Mouse (Mus musculus) G1E (cell line): Measurements from ENCODE around the gene Sema3a. TPM values are rescaled to one million over a fixed set of nuclear protein-coding genes. Genes with fewer than 3 reads are reported as not detected.

Source experiments
- ATAC-seq: 2 replicates; pipeline ENCODE4 v1.8.0; 2016; ENCODE audit warnings: mild to moderate bottlenecking; ENCODE audit not compliant: insufficient number of reproducible peaks, poor library complexity, low FRiP score, severe bottlenecking; ENCODE audit errors: extremely low read depth
- DNase-seq: peaks from one replicate; pipeline ENCODE4 v3.0.0; 2012; ENCODE audit warnings: low spot score
- H3K27me3 ChIP-seq: 2 replicates; pipeline ENCODE4 v1.6.1; 2012; ENCODE audit warnings: mild to moderate bottlenecking, low read length, inconsistent platforms; ENCODE audit not compliant: insufficient read depth
- H3K36me3 ChIP-seq: replicated peaks from 2 replicates; pipeline ENCODE3; 2012; ENCODE audit warnings: mild to moderate bottlenecking, inconsistent platforms
- H3K4me1 ChIP-seq: 2 replicates; pipeline ENCODE4 v1.6.1; 2012; ENCODE audit warnings: low read depth, low read length, inconsistent platforms, mixed read lengths; ENCODE audit not compliant: insufficient read depth
- H3K4me3 ChIP-seq: 2 replicates; pipeline ENCODE4 v1.5.1; 2012; ENCODE audit warnings: low read depth, mild to moderate bottlenecking, inconsistent platforms, low read length, moderate library complexity, mixed read lengths
- H3K9me3 ChIP-seq: replicated peaks from 2 replicates; pipeline ENCODE4 v1.6.1; 2012; ENCODE audit warnings: inconsistent platforms
- CTCF ChIP-seq: IDR thresholded peaks from 2 replicates; pipeline ENCODE4 v1.5.1; 2012; ENCODE audit warnings: low read depth, low read length, inconsistent platforms, mixed read lengths
- GATA1 ChIP-seq: IDR thresholded peaks from 2 replicates; pipeline ENCODE4 v1.6.1; 2012; ENCODE audit warnings: borderline replicate concordance, low read length, inconsistent platforms, mixed read lengths
- GATA2 ChIP-seq: IDR thresholded peaks from 2 replicates; pipeline ENCODE4 v1.6.1; 2012; ENCODE audit warnings: low read depth, low read length, inconsistent platforms, borderline replicate concordance
- POLR2AphosphoS5 ChIP-seq: IDR thresholded peaks from 2 replicates; pipeline ENCODE4 v1.6.1; 2012; ENCODE audit warnings: low read depth, low read length, inconsistent platforms; ENCODE audit not compliant: insufficient replicate concordance
- TAL1 ChIP-seq: conservative IDR thresholded peaks from 2 replicates; pipeline ENCODE4 v1.6.1; 2012; ENCODE audit warnings: low read depth, low read length, inconsistent platforms, mixed read lengths
- polyA plus RNA-seq: library from polyadenylated mRNA; stranded (reverse); fragments of >175 nt; gene quantifications from 2 replicates; pipeline ENCODE4 v1.2.3, GENCODE M21; 2012
- total RNA-seq, 2 experiments: library from RNA; stranded (forward) in 1 of 2; stranded (reverse) in 1 of 2; fragments of 200-1000 nt in 1 of 2; fragments of >200 nt in 1 of 2; fragmentation: Nextera tagmentation in 1 of 2; gene quantifications; 2 replicates each; pipeline ENCODE4 v1.2.3; 2014 to 2017

Sema3a gene
- total and polyA plus RNA-seq, 3 experiments, result 0.38 TPM; not detected in 2

- no peaks in the 10 kb centered on the region for H3K9me3 ChIP-seq
- no peaks in the 10 kb centered on the region for H3K27me3 ChIP-seq
These were observed 72.7 kb downstream of the Sema3a start for GRCm38 (mm10) chr5:13197886-13198285.

GRCm38 (mm10) chr5:13199709-13200108, 74.5 kb downstream of the Sema3a start:
- no peaks in the 10 kb centered on the region for H3K36me3 ChIP-seq
- no peak for ATAC-seq
- no peak for DNase-seq
- TF ChIP-seq POLR2AphosphoS5 (no peak), CTCF (no peak)
- no peak overlapping the region for H3K4me3 ChIP-seq
- H3K9me3 ChIP-seq, result no peaks in the 10 kb centered on the region
- no peaks in the 10 kb centered on the region for H3K4me1 ChIP-seq
- no peaks in the 10 kb centered on the region for H3K27me3 ChIP-seq

More at GRCm38 (mm10) chr5:13197886-13198285, 72.7 kb downstream of the Sema3a start:
- DNase-seq, result no peak
- no peak for ATAC-seq
- Histone ChIP-seq H3K4me1 (no peaks in the 10 kb centered on the region), H3K36me3 (no peaks in the 10 kb centered on the region), H3K4me3 (no peak overlapping the region)
- no peak for TF ChIP-seq GATA2
- no peak for TF ChIP-seq GATA1
- TF ChIP-seq TAL1, result no peak
- no peak for TF ChIP-seq POLR2AphosphoS5
- TF ChIP-seq CTCF, result no peak

GRCm38 (mm10) chr5:13255353-13255752, 130.1 kb downstream of the Sema3a start:
- Histone ChIP-seq H3K4me3 (no peak overlapping the region), H3K4me1 (no peaks in the 10 kb centered on the region), H3K9me3 (no peaks in the 10 kb centered on the region), H3K27me3 (no peaks in the 10 kb centered on the region), H3K36me3 (no peaks in the 10 kb centered on the region)
- DNase-seq (no peak), ATAC-seq (no peak)
- TF ChIP-seq GATA2 (no peak), GATA1 (no peak)

GRCm38 (mm10) chr5:13256321-13256720, 131.1 kb downstream of the Sema3a start:
- no peak for TF ChIP-seq GATA1
- TF ChIP-seq POLR2AphosphoS5, result no peak
- TF ChIP-seq GATA2, result no peak
- no peak for TF ChIP-seq TAL1
- TF ChIP-seq CTCF, result no peak
- ATAC-seq, result no peak
- Histone ChIP-seq H3K36me3 (no peaks in the 10 kb centered on the region), H3K4me3 (no peak overlapping the region), H3K9me3 (no peaks in the 10 kb centered on the region), H3K4me1 (no peaks in the 10 kb centered on the region), H3K27me3 (no peaks in the 10 kb centered on the region)
- no peak for DNase-seq

GRCm38 (mm10) chr5:13263087-13263486, 137.9 kb downstream of the Sema3a start:
- DNase-seq (no peak), ATAC-seq (no peak)
- no peak overlapping the region for H3K4me3 ChIP-seq

GRCm38 (mm10) chr5:13263539-13263938, 138.3 kb downstream of the Sema3a start:
- no peak for ATAC-seq
- Histone ChIP-seq H3K4me1 (no peaks in the 10 kb centered on the region), H3K27me3 (no peaks in the 10 kb centered on the region), H3K9me3 (no peaks in the 10 kb centered on the region), H3K36me3 (no peaks in the 10 kb centered on the region), H3K4me3 (no peak overlapping the region)
- TF ChIP-seq CTCF (no peak), TAL1 (no peak), GATA2 (no peak), POLR2AphosphoS5 (no peak), GATA1 (no peak)
- no peak for DNase-seq

More at GRCm38 (mm10) chr5:13263087-13263486, 137.9 kb downstream of the Sema3a start:
- no peaks in the 10 kb centered on the region for H3K36me3 ChIP-seq
- H3K9me3 ChIP-seq, result no peaks in the 10 kb centered on the region
- TF ChIP-seq GATA2 (no peak), POLR2AphosphoS5 (no peak), TAL1 (no peak), CTCF (no peak), GATA1 (no peak)
- no peaks in the 10 kb centered on the region for H3K4me1 ChIP-seq
- no peaks in the 10 kb centered on the region for H3K27me3 ChIP-seq

GRCm38 (mm10) chr5:13312667-13313066, 187.5 kb downstream of the Sema3a start:
- DNase-seq, result no peak
- no peak for ATAC-seq
- H3K4me3 ChIP-seq, result no peak overlapping the region

More at GRCm38 (mm10) chr5:13312667-13313066, 187.5 kb downstream of the Sema3a start:
- no peaks in the 10 kb centered on the region for H3K4me1 ChIP-seq
- H3K27me3 ChIP-seq, result no peaks in the 10 kb centered on the region
- H3K36me3 ChIP-seq, result no peaks in the 10 kb centered on the region
- no peaks in the 10 kb centered on the region for H3K9me3 ChIP-seq
- TF ChIP-seq POLR2AphosphoS5 (no peak), GATA1 (no peak), CTCF (no peak), TAL1 (no peak), GATA2 (no peak)
